Mouse (Mus musculus) lung, adult 18-20 months (tissue): ENCODE data around the gene Olfr610.
"Not testable (repeated sequence)": the region's sequence is repeated elsewhere in the genome, so short reads cannot be mapped to it uniquely, and the experiment has no call there.

ENCODE experiments used
- DNase-seq, 2 experiments: peaks; one replicate each; pipeline ENCODE4 v3.0.0; 2022; ENCODE audit warnings: mixed read lengths in 2 of 2

Gene Olfr610

DNA sequence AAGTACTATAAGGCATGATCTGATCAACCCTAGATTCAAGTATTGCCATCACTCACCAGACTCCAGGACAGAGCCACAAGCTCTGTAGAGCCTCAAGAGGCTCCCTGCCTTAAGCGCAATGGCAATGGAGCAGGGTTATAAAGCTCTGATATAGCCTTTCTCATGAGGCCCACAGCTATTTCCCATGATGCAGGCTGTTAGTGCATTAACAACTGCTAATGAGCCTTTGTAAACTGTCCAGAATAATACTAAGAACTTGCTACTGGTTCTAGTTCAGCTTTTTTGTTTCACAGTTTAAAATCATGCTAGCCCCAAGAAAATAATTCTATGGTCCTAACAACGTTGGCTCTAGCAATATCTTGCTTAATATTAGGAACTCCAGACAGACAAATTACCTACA, at the start of gene Olfr610:
Gene Olfr610, minus strand, starts transcription at position 101 of the 400 bp plus-strand sequence.
- no peak for DNase-seq

DNA sequence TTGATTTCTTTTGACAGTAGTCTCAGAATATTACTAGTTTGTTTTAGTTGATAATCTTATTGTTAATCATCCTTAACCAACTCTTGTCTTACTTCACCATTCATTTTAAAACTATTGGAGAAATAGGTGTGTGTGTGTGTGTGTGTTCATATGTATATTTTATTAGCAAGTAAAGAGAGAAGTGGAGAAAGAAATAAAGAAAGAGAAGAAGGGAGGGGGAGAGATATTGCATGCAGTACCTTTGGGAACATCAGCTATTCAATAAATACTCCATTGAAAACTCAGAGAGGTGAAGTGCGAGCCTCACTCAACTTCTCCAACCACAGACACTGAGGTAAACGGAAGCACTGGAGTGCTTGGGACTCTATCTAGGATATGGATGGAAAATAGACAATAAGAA, 43.9 kb upstream of the Olfr610 start, which contains the start of gene Olfr615:
Gene Olfr615, plus strand, starts transcription at position 301 of the 400 bp plus-strand sequence.
- no peak for DNase-seq

DNA sequence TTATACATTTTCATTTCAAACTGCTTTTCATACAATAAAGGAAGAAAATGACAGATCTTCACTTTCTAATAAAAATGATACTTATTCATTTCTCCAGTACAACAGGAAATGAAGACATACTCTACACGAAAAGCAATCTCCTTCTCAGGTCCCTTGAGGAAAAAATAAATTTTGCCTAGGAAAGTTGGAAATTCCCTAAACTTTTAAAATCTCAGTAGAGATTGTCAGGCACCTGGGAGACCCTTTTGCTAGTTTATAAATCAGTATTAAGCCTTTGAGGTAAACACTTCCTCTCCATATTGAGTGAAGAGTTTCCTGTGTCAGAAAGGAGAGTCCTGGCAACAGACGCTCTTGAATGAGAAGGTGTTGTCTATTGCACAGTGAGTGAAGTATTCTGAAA, 35.9 kb upstream of the Olfr610 start, which contains the start of gene Olfr613:
Gene Olfr613, plus strand, starts transcription at position 301 of the 400 bp plus-strand sequence.
- no peak for DNase-seq

DNA sequence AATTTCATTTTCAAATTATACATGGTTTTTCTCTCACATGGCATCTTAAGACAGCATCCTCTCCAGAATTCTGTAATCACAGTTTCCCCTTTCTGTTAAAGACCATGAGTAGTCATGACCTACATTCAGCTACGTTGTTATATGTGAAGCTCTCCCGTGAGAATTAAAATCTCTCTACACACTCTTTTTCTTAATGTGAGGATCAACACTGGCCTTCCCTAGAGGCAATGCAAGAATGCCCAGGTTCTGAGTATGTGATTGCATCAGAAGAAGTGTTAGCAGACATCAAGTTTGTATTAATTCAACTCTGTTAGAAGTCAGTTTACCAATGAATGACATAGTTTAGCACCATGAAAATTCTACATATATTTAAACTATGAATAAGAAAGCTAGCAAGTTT, 30.7 kb upstream of the Olfr610 start, which contains the start of gene Olfr612:
Gene Olfr612, minus strand, starts transcription at position 101 of the 400 bp plus-strand sequence.
- DNase-seq: not testable (repeated sequence)

DNA sequence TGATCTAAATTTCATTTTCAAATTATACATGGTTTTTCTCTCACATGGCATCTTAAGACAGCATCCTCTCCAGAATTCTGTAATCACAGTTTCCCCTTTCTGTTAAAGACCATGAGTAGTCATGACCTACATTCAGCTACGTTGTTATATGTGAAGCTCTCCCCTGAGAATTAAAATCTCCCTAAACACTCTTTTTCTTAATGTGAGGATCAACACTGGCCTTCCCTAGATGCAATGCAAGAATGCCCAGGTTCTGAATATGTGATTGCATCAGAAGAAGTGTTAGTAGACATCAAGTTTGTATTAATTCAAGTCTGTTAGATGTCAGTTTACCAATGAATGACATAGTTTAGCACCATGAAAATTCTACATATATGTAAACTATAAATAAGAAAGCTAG, 8.8 kb upstream of the Olfr610 start, which contains the start of gene Olfr611:
Gene Olfr611, minus strand, starts transcription at position 101 of the 400 bp plus-strand sequence.
- not testable (repeated sequence) for DNase-seq

DNA sequence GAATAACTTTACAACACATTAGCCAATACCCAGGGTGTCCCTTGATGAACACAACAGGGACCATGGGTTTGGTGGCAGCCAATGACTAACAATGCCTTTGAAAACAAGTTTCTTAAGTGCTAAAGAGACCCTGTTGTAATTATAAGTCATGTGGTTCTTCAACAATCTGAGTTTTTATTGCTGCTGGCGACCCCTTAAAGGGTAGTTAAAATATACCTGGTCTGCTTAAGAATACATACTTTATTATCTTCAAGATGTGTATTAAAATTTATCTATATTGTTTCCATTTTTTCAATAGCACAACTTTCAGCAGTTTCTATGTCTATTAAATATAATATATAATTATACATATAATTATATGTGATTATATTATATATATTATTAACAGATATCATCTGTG, 14.0 kb downstream of the Olfr610 start, which contains the start of gene Olfr609:
Gene Olfr609, minus strand, starts transcription at position 101 of the 400 bp plus-strand sequence.
- no peak for DNase-seq

DNA sequence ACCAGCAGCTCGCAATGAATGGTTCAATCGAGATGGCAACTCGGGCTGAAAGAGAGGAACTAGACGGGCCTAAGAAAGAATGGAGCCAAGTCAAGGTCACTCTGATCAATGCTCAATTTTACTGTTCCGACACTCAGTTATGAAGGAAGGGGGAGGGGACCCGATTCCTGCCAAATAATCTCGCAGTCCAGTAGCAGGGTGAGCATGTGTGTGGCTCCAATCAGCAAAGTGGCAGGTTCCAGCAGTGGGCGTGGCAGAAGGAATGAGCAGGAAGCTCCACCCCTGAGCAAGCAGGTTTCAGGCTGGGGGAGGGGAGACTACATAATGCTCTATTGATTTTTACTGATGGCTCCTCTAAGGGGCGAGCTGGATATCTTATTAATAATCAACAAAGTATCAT, 34.8 kb downstream of the Olfr610 start:
- not testable (repeated sequence) for DNase-seq

DNA sequence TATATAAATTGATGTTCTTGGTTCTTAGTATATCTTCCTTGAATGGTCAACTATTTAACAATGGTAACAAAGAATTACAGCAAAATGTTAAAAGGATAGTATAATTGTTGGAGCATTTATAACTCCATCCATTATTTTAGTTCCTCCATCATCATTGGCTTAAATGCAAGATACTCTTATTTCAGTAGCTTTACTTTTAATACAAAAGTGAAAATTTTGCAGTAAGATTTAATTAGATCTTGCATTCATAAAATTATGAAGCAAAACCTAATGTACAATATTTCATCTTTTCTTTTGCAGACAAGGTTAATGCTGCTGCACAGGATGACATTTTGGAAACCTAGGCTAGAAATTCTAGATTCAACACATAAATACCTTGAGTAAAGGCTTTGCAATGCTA, 42.3 kb downstream of the Olfr610 start, which contains the start of gene Olfr608:
Gene Olfr608, plus strand, starts transcription at position 301 of the 400 bp plus-strand sequence.
- DNase-seq: no peak

DNA sequence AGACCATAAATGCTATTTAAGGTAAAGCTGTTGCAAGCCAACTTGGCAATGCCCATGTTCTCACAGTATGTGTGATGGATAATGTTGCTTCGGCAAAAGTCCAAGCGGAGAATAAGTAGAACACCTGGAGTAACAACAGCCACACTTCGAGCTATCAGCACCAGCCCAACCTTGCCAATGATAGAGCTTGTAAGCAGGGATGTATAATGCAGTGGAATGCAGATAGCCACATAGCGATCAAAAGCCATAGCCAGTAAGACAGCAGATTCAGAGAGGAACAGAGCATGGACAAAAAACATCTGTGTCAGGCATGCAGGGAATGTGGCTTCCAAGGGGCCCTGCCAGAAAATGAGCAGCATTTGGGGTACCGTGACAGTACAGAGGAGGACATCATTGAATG, 51.3 kb downstream of the Olfr610 start:
- DNase-seq: no peak
